Mouse (Mus musculus) common myeloid progenitor, adult 5-6 weeks (primary cell): Measurements from ENCODE around the gene Cdc42bpg. TPM values are rescaled to one million over a fixed set of nuclear protein-coding genes. Genes with fewer than 3 reads are reported as not detected.

Source experiments
- ATAC-seq: replicated peaks from 2 replicates; pipeline ENCODE4 v1.8.0; 2016; ENCODE audit warnings: low read depth, mild to moderate bottlenecking, moderate TSS enrichment, inconsistent platforms; ENCODE audit not compliant: poor library complexity, severe bottlenecking
- total RNA-seq: library from RNA; stranded (forward); fragments of 200-1000, 187-1606 nt; gene quantifications from 2 replicates; pipeline ENCODE4 v1.2.3, GENCODE M21; 2017

Gene Cdc42bpg
- 2.6 and 2.9 TPM in 2 replicates for total RNA-seq

DNA sequence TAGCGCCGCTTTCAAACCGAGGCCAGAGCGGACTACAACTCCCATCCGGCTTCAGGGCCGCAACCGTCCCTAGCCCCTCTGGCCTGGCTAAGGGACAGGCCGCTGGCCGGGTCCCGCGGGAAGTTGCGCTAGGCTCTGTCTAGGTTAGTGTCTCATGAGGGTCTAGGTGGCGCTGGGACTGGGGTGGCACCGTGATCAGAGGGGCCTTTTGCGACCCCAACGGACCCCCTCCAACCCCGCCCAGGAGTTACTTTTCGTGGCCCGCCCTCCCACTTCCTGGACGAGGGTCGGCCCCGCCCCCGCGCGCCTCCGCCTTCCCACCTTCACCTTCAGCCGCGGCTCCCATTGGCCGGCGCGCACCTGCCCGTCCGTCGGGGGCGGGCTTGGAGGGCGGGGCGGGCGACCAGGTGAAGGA, at the start of gene Cdc42bpg:
Gene Cdc42bpg (plus strand): TSS at position 320 of the 415 bp plus-strand sequence.
- peak; percentile 52 for ATAC-seq

DNA sequence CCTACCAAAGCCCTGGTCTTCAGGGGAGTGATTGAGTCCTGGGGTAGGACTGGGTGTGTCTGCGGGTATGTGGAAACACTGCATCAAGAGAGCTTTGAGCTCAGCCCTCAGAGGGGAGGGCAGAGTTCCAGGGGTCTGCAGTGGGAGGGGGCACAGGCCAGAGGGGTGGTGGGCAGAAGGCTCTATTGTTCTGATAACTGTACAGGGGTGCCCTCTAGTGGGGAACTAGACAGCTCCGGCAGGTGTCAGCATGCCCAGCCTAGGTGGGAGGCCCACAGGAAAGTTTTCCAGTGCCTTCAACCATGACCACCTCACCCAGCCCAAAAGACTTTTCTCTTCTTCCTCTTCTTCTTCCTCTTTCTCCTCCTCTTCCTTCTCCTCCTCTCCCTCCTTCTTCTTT, 45.8 kb upstream of the Cdc42bpg start:
- 0 out of 2 replicates have a peak, but pooled peaks have one; percentile 30 for ATAC-seq

DNA sequence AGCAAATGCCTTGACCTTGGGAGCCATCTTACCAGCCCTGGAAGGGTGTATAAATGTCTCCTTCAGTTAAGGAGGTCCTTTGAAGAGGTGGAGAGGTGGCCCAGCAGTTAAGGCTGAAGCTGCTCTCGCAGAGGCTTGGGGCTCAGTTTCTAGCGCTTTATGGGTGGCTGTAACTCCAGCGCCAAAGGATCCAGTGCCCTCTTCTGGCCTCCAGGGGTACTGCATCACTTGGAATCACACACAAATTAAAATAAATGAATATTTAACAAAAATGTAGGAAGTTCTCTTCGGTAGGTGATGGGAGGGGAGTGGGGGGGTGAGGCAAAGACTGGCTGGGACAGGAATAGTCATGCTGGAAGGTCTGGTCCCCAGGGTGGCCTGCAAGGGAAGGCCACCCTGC, 45.3 kb upstream of the Cdc42bpg start:
- no peak for ATAC-seq

DNA sequence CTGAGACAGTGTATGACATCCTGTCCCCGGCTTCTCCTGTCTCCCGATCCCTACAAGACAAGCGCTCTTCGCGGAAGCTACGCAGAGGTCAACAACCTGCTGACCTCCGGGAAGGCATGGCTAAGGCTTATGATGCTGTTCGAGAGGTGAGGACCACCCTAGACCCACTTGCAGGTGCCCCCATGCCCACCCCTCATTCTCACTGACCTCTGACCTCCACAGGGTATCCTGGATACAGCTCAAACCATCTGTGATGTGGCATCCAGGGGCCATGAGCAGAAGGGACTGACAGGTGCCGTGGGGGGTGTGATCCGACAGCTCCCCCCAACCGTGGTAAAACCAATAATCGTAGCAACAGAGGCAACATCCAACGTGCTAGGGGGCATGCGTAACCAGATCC, 44.9 kb upstream of the Cdc42bpg start:
- ATAC-seq, result no peak

DNA sequence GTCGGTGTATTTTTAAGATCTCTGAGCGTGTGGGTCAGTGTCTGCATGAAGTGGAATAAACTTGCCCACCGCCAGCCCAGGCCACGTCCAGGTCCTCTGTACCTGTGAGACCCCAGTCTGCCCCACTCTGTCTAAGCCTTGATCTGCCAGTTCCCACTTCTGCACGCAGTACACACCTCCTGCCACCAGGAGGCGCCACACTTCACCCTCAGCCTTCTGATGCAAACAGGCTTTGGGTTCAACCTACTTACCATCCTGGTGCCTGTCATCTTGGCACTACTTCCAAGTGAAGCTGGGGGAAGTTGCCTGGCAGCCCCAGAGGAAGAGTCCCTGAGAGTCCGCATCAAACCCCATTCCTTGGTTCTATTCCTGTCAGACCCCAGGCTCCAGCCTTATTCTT, 44.0 kb upstream of the Cdc42bpg start:
- ATAC-seq, result peak; percentile 76

DNA sequence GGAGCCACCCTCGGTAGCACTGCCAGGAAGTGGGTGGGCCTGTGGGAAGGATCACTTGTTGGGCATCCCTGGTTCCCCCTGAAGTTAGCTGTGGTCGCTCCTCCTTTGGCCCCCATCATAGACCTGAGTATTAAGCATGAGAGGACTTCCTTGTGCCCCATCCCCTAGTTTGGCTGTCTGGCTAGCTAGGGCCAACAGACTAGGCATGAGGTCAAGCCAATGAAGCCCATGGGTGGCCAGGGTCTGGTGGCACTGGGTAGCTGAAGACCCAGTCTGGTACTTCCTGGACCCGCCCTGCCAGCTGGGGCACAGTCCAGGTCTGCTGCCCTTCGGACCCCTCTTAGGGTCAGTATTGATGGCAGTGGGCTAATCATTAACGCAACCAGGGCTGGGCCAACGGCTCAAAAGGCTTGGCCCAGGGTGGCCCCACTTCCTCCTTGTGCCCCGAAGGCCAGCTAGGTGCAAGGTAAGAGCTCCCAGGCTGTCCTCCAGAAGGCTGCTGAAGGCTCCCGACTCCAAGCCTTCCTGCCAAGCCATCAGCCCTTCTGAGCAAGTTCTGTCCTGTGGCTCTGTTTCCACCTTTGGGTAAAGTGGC, 43.3 kb upstream of the Cdc42bpg start:
- no peak for ATAC-seq

DNA sequence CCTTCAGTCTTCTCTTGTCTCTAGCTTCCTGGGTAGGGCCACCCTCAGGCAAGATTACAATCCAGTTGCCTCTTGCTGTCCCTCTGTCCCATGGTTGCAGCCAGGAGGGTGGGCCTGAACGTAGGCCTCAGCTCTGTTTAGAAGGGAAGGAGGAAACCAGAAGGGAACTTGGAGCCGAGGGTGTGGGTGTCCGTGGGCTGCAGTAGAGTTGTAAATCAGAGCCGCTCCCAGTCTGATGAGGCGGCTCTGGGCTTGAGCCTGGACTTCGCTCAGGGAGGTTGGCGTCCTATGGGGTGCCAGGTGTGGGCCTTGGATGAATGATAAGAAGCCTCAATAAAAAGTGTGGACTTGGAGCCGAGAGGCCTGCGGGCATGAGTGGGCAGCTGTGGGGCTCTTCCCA, 42.1 kb upstream of the Cdc42bpg start:
- no peak for ATAC-seq

DNA sequence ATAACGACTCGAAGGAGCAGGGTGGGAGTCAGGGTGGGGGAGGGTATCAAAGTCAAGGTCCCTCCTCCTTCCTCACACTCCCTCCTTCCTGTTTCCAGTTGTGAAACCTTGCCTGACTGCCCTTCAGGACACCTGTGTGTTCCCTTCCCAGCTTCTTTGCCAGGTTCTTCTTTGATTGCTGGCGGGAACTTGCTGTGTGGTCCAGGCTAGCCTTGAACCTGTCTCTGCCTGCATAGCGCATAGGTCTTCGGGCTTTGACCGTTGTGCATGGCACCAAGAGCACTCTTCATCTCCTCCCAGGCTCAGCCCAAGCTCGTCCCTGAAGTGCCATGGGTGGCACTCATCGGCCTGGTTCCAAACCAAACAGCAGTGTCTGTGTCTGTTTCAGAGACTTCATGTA, 41.3 kb upstream of the Cdc42bpg start:
- ATAC-seq, result no peak

DNA sequence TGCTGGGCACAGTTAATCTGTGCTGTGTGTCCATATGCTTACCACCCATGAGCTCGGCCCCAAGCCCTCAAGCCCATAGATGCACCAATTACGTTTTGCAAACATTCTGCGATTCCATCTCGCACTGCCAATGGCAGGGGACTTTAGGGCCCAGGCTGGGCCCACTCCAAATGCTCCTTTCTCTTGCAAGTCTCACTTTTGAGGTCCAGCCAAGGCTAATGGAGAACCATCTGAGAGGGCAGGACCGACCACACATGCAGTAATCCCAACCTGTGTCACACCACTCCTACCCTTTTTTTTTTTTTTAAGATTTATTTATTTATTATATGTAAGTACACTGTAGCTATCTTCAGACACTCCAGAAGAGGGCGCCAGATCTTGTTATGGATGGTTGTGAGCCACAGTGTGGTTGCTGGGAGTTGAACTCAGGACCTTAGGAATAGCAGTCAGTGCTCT, 40.5 kb upstream of the Cdc42bpg start:
- no peak for ATAC-seq

DNA sequence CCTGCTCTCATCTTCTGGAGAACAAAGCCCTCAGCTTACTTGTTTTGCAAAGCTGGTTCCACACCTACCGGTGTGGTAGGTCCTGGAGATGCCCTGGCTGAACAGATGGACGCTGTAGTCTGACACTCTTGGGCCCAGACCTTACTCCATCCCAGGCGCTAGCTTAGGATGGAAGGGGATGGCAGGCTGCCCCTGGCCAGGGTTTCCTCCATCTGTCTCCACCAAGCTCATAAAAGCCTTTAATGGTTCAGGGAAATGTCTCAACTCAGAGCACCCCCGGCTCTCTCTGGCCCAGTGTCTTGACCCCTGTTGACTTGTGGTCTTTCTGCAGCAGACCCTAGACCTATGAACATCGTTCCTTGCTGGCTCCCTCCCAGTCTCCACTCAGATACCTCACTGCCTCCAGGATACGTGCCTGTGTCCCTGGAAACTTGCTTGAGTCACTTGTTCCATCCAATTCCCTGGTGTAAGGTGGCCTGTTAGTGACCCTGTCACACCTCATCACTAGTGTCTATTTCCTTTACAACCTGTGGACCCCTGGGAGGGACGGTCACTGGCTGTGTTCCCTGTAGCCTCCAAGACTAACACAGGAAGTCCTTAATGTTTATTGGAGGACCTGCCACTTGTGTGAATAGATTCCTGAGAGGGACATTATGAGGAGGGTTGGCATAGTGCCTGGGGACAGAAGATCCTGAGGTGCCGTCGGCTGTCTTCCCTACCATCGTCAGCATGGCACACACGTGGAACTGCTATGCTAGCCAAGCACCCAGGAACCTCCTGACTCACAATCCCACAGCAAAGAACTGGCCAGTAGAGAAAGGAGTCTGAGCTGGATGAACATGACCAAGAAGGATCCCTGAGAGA, 38.7 kb upstream of the Cdc42bpg start:
- ATAC-seq, result no peak

DNA sequence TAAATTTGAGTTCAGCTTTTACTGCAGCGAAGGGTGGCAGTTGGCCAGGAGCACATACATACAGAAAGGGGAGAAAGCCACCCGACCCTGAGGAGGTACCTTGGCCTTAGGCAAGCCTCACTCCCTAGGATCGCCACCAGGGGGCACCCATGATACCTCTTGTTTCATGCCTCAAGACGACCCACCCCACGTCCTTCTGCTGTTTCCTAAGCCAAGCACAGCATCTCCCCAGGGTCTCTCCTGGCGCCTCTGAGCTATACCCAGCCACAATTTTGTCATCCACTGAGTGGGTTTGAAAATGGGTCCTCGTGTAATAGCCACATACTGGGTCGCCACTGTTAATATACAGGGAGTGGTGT, 38.1 kb upstream of the Cdc42bpg start:
- peak; percentile 79 for ATAC-seq

DNA sequence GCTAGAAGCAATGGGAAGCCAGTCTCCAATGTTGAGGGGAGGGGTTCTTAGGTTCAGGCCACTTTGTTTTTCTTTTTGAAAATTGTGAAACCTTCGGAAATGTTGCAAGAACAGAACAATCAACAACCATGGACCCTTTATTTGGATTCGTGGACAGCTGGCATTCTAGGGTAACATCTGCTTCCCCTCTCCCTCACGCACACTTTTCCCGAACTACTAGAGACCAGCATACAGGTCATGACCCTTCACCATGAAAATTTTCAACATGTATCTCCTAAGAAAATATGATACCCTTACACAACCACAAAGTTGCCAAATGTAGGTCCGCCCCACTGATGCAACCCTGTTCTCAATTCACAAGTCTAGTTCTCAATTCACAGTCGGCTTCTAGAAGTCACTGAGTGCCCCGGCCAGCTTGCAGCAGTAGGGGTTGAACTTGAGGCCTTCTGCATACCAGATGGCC, 37.6 kb upstream of the Cdc42bpg start:
- ATAC-seq, result peak; percentile 40

DNA sequence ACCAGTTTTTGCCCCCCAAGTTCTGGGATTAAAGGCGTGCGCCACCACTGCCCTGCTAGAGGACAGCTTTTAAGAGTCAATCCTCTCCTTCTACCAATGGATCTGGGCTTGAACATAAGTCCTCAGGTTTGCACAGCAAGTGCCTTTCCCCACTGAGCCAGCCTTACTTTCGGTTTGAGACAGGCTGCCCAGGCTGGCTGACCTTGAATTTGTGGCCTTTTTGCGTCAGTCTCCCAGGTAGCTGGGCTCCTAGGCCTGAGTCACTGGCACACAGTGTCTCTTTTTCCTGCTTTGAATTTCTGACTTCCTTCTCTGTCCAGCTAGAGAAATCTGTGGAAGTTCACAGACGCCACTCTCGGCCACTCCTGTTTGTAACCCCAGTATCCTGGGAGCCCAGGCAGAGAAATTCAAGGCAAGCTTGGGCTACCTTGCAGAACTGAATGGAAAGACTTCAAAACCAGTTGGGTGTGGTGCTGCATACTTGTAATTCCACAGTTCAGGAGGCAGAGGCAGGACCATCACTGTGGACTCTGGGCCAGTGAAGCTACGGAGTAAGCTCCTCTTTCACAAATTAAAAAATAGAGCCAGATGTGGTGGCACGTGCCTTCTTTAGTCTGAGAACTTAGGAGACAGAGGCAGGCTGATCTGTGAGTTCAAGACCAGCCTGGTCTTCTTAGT, 36.3 kb upstream of the Cdc42bpg start:
- no peak for ATAC-seq

DNA sequence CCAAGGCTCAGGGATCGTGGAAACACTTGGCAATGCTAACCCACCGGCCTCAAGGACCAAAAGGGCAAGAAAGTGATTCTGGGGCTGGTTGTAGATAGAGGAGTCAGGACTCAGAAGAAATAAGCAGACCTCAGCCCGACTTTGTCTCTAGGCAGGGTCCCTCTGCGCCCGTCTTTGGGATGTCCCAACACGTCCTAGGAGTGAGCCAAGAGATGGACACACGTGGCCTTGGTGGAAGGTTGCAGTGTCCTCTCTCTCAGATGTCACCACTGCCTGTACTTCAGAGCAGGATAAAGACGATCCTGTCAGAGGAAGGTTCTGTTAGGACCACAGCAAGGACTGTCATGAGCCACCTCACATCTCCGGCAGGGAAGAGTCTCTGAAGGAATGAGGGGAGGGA, 35.6 kb upstream of the Cdc42bpg start:
- no peak for ATAC-seq

DNA sequence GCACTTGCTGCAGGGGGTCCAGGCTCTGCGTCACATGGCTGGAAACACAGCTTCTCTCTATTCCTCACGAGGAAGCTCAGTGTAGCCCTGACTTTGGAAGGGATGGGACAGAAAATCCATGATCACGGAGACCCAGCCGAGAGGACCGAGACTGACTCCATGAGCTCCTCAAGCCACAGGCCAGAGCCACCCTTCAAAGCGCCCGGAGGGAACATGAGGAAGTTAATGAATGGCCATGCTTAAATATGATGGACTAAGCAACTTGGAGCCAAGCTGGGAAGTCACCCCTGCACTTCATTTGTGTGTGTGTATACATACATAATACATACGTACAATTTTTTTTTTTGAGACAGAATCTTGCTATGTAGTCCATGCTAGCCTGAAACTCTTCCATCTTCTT, 35.0 kb upstream of the Cdc42bpg start:
- no peak for ATAC-seq

DNA sequence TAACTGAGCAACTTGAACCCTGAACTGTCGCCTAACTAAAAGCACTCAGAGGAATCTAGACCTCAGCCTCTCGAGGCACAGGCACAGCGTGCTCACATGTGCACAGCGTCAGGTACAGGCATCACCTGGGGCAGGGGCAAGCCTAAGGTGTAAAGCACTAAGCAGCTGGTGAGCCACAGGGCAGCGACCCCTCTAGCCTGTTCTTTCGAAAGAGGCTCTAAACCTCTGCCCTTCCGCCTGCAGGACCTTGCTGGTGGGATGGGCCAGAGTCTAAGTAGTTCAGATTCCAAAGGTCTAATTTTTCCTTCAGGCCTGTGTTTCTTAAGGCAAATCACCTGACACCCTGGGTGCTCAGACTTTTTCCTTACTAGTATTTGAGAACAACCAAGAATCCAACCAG, 34.2 kb upstream of the Cdc42bpg start:
- no peak for ATAC-seq

DNA sequence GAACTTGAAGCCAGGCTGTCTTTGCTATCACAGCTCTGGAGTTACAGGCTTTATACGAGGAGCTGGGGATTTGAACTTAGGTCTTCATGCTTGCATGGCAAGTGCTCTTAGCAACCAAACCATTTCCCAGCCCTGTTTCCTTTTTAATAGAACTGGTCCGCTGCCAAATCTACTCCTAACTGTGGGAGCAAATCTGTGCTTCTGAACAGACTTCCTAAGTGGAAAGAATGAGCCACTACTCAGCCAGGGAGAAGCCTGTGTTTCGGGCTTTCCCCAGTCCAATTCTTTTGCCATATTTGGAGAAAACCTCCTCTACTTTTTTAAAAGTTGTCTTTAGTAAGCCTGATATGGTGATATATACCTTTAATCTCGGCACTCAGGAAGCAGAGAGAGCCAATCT, 33.5 kb upstream of the Cdc42bpg start:
- ATAC-seq, result no peak

DNA sequence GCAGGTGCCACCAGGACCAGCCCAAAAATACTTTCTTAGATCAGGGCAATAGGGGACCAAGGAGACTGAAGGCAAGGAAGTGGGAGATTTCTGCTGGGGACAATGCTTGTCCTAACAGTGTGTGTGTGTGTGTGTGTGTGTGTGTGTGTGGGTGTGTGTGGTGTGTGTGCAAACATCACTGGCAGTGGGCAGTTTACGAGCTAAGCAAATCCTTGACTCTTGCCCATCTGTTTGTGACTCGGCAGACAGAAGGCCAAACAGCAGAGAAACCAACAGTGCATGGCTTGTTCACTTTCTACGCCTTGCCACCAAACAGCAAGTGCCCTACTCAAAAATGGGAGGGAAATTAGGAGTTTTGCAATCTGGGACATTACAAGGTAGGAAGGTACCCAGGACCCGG, 32.7 kb upstream of the Cdc42bpg start:
- no peak for ATAC-seq

DNA sequence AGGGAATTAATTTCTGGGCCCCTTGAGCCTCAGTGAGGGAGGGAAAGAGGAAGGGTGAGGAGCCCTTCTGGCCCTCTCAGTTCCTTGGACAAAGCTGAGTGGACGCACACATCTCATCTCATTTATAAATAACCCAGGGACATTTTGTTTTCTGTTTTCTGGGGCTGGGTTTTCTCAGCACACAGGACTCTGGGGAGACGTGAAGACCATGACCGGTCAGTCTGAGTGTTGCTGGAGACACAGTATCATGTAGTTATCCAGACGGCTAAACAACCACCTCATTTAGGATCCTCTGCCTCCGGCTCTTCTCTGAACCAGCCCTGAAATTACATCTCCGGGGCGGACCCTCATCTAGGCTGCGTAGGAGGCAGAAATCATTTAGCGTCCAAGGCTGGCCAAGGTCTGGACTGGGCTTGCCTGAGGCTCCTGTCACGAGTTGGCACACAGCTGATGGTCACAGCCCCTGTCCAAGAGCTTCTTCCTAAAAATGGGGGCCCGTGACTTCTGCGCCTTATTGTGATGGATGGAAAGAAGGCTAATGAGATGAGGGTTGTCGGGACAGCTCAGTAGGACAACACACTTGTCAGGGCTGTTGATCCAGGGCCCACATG, 32.2 kb upstream of the Cdc42bpg start:
- ATAC-seq, result no peak

DNA sequence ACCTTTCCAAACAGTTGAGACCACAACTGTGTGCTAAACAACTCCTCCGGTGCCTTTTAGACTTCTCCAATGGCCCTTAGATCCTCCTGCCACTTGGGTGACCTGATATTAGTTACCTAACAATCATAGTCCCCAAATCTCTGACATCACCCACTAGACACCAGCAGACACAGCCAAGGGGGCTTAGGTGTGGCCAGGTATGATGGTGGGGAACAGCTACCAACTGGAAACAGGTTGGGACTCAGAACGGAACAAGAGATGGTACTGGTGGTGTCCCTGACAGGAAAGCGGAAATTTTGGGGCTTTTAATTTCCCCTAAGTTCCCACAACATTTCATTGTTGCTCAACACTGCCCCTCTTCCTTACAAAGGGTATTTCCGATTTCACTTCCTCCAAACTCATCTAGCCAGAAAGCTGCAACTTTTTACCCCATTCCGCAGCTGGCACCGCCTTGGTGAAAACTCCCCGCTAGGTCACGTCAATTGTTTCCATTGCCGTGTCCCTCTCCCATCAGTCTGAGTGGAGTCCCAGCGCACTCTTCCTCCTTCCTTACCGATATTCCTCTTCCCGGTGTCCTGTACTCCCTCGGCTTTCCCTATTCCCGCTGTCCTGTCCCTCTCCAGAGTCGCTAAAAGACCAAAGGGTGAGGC, 30.4 kb upstream of the Cdc42bpg start:
- peak; percentile 35 for ATAC-seq
